Mouse (Mus musculus): ENCODE data around the gene Rnf151. TPM values are rescaled to one million over a fixed set of nuclear protein-coding genes. Genes with fewer than 3 reads are reported as not detected.

Rnf151 gene
- not detected in 2 replicates for polyA plus RNA-seq (2014; fragmentation: Nextera tagmentation; extraction: Ambion mirVana)

- ATAC-seq (ENCODE audit: low read depth): no peak
- no peaks in the 10 kb centered on the region for H3K9me3 ChIP-seq (ENCODE audit: control insufficient read depth, low read length)
- H3K4me3 ChIP-seq (ENCODE audit: low read depth, low read length): peak within 1 kb of the TSS; percentile 83; the same call in 1 of the 2 replicates
- H3K27me3 ChIP-seq (ENCODE audit: control insufficient read depth, insufficient read depth, low read length): no peaks in the 10 kb centered on the region
- 86% methylated on average over 4 of the region's 4 CpGs for WGBS
- peaks cover 21% of the 10 kb centered on the region for H3K4me1 ChIP-seq (ENCODE audit: control insufficient read depth, insufficient read depth, low read length)
- no peak within 1 kb of the TSS for H3K27ac ChIP-seq (ENCODE audit: low read depth, low read length)
- peak within 1 kb of the TSS; percentile 55 for H3K4me2 ChIP-seq (ENCODE audit: low read depth, low read length)
- H3K36me3 ChIP-seq (ENCODE audit: control insufficient read depth, insufficient read depth, low read length): peaks cover 19% of the 10 kb centered on the region
- no peak within 1 kb of the TSS for H3K9ac ChIP-seq (replicated peaks; ENCODE audit: low read depth, low read length)
Measured at GRCm38 (mm10) chr17:24717943-24718342, at the start of gene Rnf151, which contains the start of gene Rps2. Gene Rnf151, minus strand, starts transcription at chr17:24718063. Gene Rps2, plus strand, starts transcription at chr17:24718116.

- H3K9ac ChIP-seq (replicated peaks; ENCODE audit: low read depth, low read length): no peak overlapping the region
- H3K36me3 ChIP-seq (ENCODE audit: control insufficient read depth, insufficient read depth, low read length): no peaks in the 10 kb centered on the region
- H3K27me3 ChIP-seq (ENCODE audit: control insufficient read depth, insufficient read depth, low read length): no peaks in the 10 kb centered on the region
- no peak overlapping the region for H3K4me3 ChIP-seq (ENCODE audit: low read depth, low read length)
- no peak overlapping the region for H3K27ac ChIP-seq (ENCODE audit: low read depth, low read length)
- H3K9me3 ChIP-seq (ENCODE audit: control insufficient read depth, low read length): no peaks in the 10 kb centered on the region
- ATAC-seq (ENCODE audit: low read depth): no peak
- no peaks in the 10 kb centered on the region for H3K4me1 ChIP-seq (ENCODE audit: control insufficient read depth, insufficient read depth, low read length)
- no peak overlapping the region for H3K4me2 ChIP-seq (ENCODE audit: low read depth, low read length)
- 29% methylated on average over 12 of the region's 12 CpGs for WGBS
Measured at GRCm38 (mm10) chr17:24766266-24766875, 48.5 kb upstream of the Rnf151 start.

- Histone ChIP-seq H3K9me3 (ENCODE audit: control insufficient read depth, low read length) (no peaks in the 10 kb centered on the region), H3K4me1 (ENCODE audit: control insufficient read depth, insufficient read depth, low read length) (no peaks in the 10 kb centered on the region), H3K9ac (replicated peaks; ENCODE audit: low read depth, low read length) (no peak overlapping the region), H3K27me3 (ENCODE audit: control insufficient read depth, insufficient read depth, low read length) (no peaks in the 10 kb centered on the region), H3K4me3 (ENCODE audit: low read depth, low read length) (no peak overlapping the region), H3K36me3 (ENCODE audit: control insufficient read depth, insufficient read depth, low read length) (no peaks in the 10 kb centered on the region), H3K27ac (ENCODE audit: low read depth, low read length) (no peak overlapping the region), H3K4me2 (ENCODE audit: low read depth, low read length) (no peak overlapping the region)
- WGBS: 60% methylated on average over 22 of the region's 22 CpGs
- no peak for ATAC-seq (ENCODE audit: low read depth)
Measured at GRCm38 (mm10) chr17:24765016-24765905, 47.4 kb upstream of the Rnf151 start.

DNA sequence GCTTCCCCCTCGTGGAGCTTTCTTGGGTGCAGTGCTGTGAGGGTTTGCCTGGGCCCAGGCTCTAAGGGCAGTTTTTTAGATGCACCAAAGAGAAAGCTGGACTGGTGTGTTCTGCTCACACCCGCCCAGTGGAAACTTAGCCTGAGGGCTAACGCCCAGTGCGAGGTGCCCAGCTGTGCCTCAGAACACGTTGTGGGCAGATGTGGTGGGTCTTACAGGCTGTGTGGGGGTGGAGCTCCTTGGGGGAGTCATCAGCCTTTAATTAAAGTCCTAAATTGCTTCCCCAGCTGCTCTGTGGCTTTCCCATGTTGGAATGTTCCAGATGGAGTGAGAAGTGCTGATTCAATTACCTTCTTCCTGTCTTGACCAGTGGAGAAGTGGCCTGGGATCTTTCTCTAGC lies 43.3 kb upstream of the Rnf151 start:
- no peak overlapping the region for H3K4me3 ChIP-seq (ENCODE audit: low read depth, low read length)
- ATAC-seq (ENCODE audit: low read depth): no peak
- H3K4me1 ChIP-seq (ENCODE audit: control insufficient read depth, insufficient read depth, low read length): no peaks in the 10 kb centered on the region
- H3K27me3 ChIP-seq (ENCODE audit: control insufficient read depth, insufficient read depth, low read length): no peaks in the 10 kb centered on the region
- no peak overlapping the region for H3K4me2 ChIP-seq (ENCODE audit: low read depth, low read length)
- no peak overlapping the region for H3K9ac ChIP-seq (replicated peaks; ENCODE audit: low read depth, low read length)
- H3K27ac ChIP-seq (ENCODE audit: low read depth, low read length): no peak overlapping the region
- H3K36me3 ChIP-seq (ENCODE audit: control insufficient read depth, insufficient read depth, low read length): no peaks in the 10 kb centered on the region
- no peaks in the 10 kb centered on the region for H3K9me3 ChIP-seq (ENCODE audit: control insufficient read depth, low read length)
- 52% methylated on average over 5 of the region's 5 CpGs for WGBS

DNA sequence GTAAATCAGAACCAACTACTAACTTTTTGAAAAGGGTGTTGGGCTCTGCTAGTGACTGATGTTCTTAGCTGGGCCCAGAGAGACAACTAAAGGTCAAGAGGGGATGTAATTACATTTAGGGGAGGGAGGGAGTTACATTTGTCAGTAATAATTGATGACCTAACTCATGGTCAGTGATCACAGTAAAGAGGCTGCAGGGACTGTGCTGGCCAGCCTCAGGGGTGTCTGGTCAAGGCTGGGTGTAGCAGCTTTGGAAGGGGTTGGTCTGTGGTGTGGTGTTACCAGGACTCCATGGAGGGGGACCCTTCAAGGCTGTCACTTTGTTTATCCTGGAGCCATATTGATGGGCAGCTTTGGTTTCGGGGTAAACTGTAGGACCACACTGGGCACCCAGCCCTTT lies 39.5 kb upstream of the Rnf151 start:
- ATAC-seq (ENCODE audit: low read depth): no peak
- Histone ChIP-seq H3K9ac (replicated peaks; ENCODE audit: low read depth, low read length) (no peak overlapping the region), H3K27ac (ENCODE audit: low read depth, low read length) (no peak overlapping the region), H3K9me3 (ENCODE audit: control insufficient read depth, low read length) (no peaks in the 10 kb centered on the region), H3K36me3 (ENCODE audit: control insufficient read depth, insufficient read depth, low read length) (no peaks in the 10 kb centered on the region), H3K4me2 (ENCODE audit: low read depth, low read length) (no peak overlapping the region), H3K27me3 (ENCODE audit: control insufficient read depth, insufficient read depth, low read length) (peaks cover 27% of the 10 kb centered on the region), H3K4me3 (ENCODE audit: low read depth, low read length) (no peak overlapping the region), H3K4me1 (ENCODE audit: control insufficient read depth, insufficient read depth, low read length) (0 out of 2 replicates have a peak, but pooled peaks cover 6% of the 10 kb centered on the region)
- WGBS: 93% methylated on average over 1 of the region's 1 CpGs

- H3K9me3 ChIP-seq (ENCODE audit: control insufficient read depth, low read length): no peaks in the 10 kb centered on the region
- H3K4me2 ChIP-seq (ENCODE audit: low read depth, low read length): peak within 1 kb of the TSS; percentile 69
- peak; percentile 58; the same call in 1 of the 2 replicates for ATAC-seq (ENCODE audit: low read depth)
- under 1% methylated on average over 71 of the region's 82 CpGs for WGBS
- no peaks in the 10 kb centered on the region for H3K36me3 ChIP-seq (ENCODE audit: control insufficient read depth, insufficient read depth, low read length)
- H3K4me1 ChIP-seq (ENCODE audit: control insufficient read depth, insufficient read depth, low read length): 0 out of 2 replicates have a peak, but pooled peaks cover 6% of the 10 kb centered on the region
- no peak within 1 kb of the TSS for H3K27ac ChIP-seq (ENCODE audit: low read depth, low read length)
- peak within 1 kb of the TSS; percentile 47; the same call in 1 of the 2 replicates for H3K9ac ChIP-seq (replicated peaks; ENCODE audit: low read depth, low read length)
- peak within 1 kb of the TSS; percentile 38 for H3K4me3 ChIP-seq (ENCODE audit: low read depth, low read length)
- H3K27me3 ChIP-seq (ENCODE audit: control insufficient read depth, insufficient read depth, low read length): peaks cover 47% of the 10 kb centered on the region
Measured at GRCm38 (mm10) chr17:24752415-24753394, 34.8 kb upstream of the Rnf151 start, which contains the start of gene Hs3st6. Gene Hs3st6, plus strand, starts transcription at chr17:24752988.

DNA sequence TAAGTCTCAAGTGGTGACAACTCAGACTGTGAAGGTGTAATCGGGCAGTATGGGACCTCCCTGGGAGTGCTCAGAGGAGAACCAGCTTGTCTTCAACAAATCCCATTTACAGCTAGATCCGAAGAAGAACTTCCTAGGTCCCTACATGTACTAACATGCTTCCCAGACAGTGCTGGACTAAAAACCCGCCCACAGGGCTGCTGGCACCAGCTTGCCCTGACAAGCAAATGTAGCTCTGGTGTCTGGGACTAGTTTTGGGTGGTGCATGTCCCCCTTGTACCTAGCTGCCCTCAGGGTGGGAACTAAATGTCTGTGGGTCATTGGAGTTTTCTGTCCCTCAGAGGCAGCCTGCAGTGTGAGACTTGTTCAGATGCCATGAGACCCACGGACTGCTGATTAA lies 33.7 kb upstream of the Rnf151 start:
- Histone ChIP-seq H3K4me2 (ENCODE audit: low read depth, low read length) (no peak overlapping the region), H3K36me3 (ENCODE audit: control insufficient read depth, insufficient read depth, low read length) (no peaks in the 10 kb centered on the region), H3K27me3 (ENCODE audit: control insufficient read depth, insufficient read depth, low read length) (peaks cover 47% of the 10 kb centered on the region), H3K9me3 (ENCODE audit: control insufficient read depth, low read length) (no peaks in the 10 kb centered on the region), H3K4me1 (ENCODE audit: control insufficient read depth, insufficient read depth, low read length) (0 out of 2 replicates have a peak, but pooled peaks cover 6% of the 10 kb centered on the region), H3K9ac (replicated peaks; ENCODE audit: low read depth, low read length) (no peak overlapping the region), H3K27ac (ENCODE audit: low read depth, low read length) (no peak overlapping the region), H3K4me3 (ENCODE audit: low read depth, low read length) (no peak overlapping the region)
- WGBS: 30% methylated on average over 4 of the region's 4 CpGs
- no peak for ATAC-seq (ENCODE audit: low read depth)

DNA sequence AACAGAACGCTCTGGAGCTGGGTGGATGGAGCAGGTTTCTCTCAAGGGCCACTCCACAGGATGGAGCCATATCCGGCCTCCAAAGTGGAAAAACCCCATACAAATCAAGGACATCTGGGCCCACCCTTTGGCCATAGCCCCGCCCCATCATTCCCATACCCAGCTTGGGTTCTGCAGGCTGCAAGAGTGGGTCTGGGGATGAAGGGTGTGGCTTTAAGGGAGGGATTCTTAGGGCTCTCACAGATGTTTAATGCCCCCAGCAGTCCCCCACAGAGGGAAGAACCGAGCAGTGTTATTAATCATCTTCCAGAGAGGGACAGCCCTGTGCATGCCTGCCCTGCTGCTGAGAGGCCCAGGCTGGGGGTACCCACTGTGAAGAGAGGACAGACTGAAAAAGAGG lies 29.1 kb upstream of the Rnf151 start:
- WGBS: 41% methylated on average over 4 of the region's 4 CpGs
- Histone ChIP-seq H3K4me2 (ENCODE audit: low read depth, low read length) (no peak overlapping the region), H3K27ac (ENCODE audit: low read depth, low read length) (no peak overlapping the region), H3K4me3 (ENCODE audit: low read depth, low read length) (no peak overlapping the region), H3K9ac (replicated peaks; ENCODE audit: low read depth, low read length) (0 out of 2 replicates have a peak overlapping the region, but pooled peaks have one; percentile 16), H3K9me3 (ENCODE audit: control insufficient read depth, low read length) (no peaks in the 10 kb centered on the region), H3K4me1 (ENCODE audit: control insufficient read depth, insufficient read depth, low read length) (no peaks in the 10 kb centered on the region), H3K36me3 (ENCODE audit: control insufficient read depth, insufficient read depth, low read length) (no peaks in the 10 kb centered on the region), H3K27me3 (ENCODE audit: control insufficient read depth, insufficient read depth, low read length) (peaks cover 19% of the 10 kb centered on the region)
- no peak for ATAC-seq (ENCODE audit: low read depth)
